Mouse (Mus musculus) c-Kit-positive CD71-positive TER-119-negative erythroid progenitor cells, embryonic 14.5 days (primary cell): ENCODE measurements around the gene Pet100.

ENCODE experiments used
- DNase-seq: peaks from one replicate; pipeline ENCODE4 v3.0.0-alpha.2; 2013; ENCODE audit warnings: low read depth

The Pet100 gene

GRCm38 (mm10) chr8:3626971-3627370 lies 5.6 kb downstream of the Pet100 start:
- no peak for DNase-seq

GRCm38 (mm10) chr8:3628014-3628413 lies 6.7 kb downstream of the Pet100 start:
- DNase-seq, result no peak

GRCm38 (mm10) chr8:3630647-3631477 lies 9.5 kb downstream of the Pet100 start, which contains the start of gene Stxbp2:
Gene Stxbp2, plus strand, starts transcription at chr8:3630955.
- peak; percentile 72 for DNase-seq

GRCm38 (mm10) chr8:3631478-3631875 lies 10.1 kb downstream of the Pet100 start:
- DNase-seq, result no peak

GRCm38 (mm10) chr8:3645804-3646203 lies 24.5 kb downstream of the Pet100 start:
- DNase-seq, result peak; percentile 72

GRCm38 (mm10) chr8:3646824-3647531 lies 25.6 kb downstream of the Pet100 start:
- DNase-seq, result no peak

GRCm38 (mm10) chr8:3647561-3647960 lies 26.2 kb downstream of the Pet100 start:
- no peak for DNase-seq

- no peak for DNase-seq
Measured at GRCm38 (mm10) chr8:3648268-3648667, 26.9 kb downstream of the Pet100 start.

- DNase-seq, result no peak
Measured at GRCm38 (mm10) chr8:3648990-3649389, 27.6 kb downstream of the Pet100 start.

- DNase-seq, result no peak
Measured at GRCm38 (mm10) chr8:3652845-3653244, 31.5 kb downstream of the Pet100 start.

- DNase-seq, result no peak
Measured at GRCm38 (mm10) chr8:3654726-3655508, 33.6 kb downstream of the Pet100 start.

GRCm38 (mm10) chr8:3655526-3655925 lies 34.2 kb downstream of the Pet100 start, which contains the start of gene Retn:
Gene Retn, plus strand, starts transcription at chr8:3655770.
- no peak for DNase-seq

- no peak for DNase-seq
Measured at GRCm38 (mm10) chr8:3656725-3657381, 35.5 kb downstream of the Pet100 start.

- no peak for DNase-seq
Measured at GRCm38 (mm10) chr8:3660889-3661288, 39.5 kb downstream of the Pet100 start.

- no peak for DNase-seq
Measured at GRCm38 (mm10) chr8:3664405-3664804, 43.1 kb downstream of the Pet100 start.

GRCm38 (mm10) chr8:3665507-3665906 lies 44.2 kb downstream of the Pet100 start, which contains the start of gene Mcemp1:
Gene Mcemp1, plus strand, starts transcription at chr8:3665754.
- DNase-seq, result no peak

GRCm38 (mm10) chr8:3670388-3670787 lies 49.0 kb downstream of the Pet100 start:
- DNase-seq, result no peak

- peak; percentile 61 for DNase-seq
Measured at GRCm38 (mm10) chr8:3671980-3672491, 50.7 kb downstream of the Pet100 start, which contains the start of gene Fcor. Gene Fcor, minus strand, starts transcription at chr8:3672362.

GRCm38 (mm10) chr8:3674671-3675070 lies 53.3 kb downstream of the Pet100 start:
- DNase-seq, result no peak
